In the genomic region with DNA sequence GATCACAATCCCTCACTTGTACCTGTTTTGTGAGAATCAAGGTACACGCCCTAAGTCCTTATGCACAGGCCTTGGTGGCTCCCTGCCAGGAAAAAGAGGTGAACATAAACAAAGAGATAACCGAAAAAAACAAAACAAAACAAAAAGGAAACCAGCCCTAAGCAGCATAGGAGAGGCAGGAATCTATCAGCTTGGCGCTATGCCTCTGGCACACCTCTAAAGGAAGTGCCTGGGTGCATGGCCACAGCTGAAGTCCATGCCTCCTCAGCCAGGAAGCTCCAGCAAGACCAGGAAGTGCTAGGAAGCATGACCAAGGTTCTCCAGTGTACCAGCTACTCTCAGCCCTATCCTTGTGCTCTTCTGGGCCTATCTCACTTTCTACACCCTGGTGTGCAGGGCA, we compare ENCODE assay signal across 20 mouse cellular contexts. TPM values are rescaled to one million over a fixed set of nuclear protein-coding genes. Genes with fewer than 3 reads are reported as not detected.
DNase-seq lines count a peak whose midpoint lies in the region; ATAC-seq lines count a peak whose summit lies in the region.
"Had no signal": no experiment of that assay in that cellular context is flagged by ENCODE, and none has a peak within 500 bp of the region (broad histone marks: within the 10 kb centered on the region; RNA-seq: fewer than 3 reads in every experiment).

No protein-coding gene starts in this region.

- intact Hi-C loops in heart, postnatal 36 days (cut with DNase I): no loop called here
- intact Hi-C loops in left cerebral cortex, postnatal 36 days (cut with DNase I): loop anchor here (10.0 kb wide), 1 partner anchor 134 kb away; no protein-coding TSS in a partner anchor

- peaks cover 10% of the 10 kb centered on the region for H3K4me1 ChIP-seq in heart, embryonic 16.5 days (ENCODE audit: control insufficient read depth, insufficient read depth, low read length)

- H3K36me3 ChIP-seq in heart, embryonic 16.5 days (ENCODE audit: control insufficient read depth, insufficient read depth): peaks cover 1% of the 10 kb centered on the region

- no peak for ATAC-seq in heart, embryonic 16.5 days (replicated peaks; ENCODE audit: extremely low read depth, insufficient read depth, low FRiP score)
- ATAC-seq: forebrain, embryonic 14.5 days; midbrain, embryonic 16.5 days had no signal

- no peak overlapping the region for H3K4me2 ChIP-seq in heart, embryonic 16.5 days (ENCODE audit: low read depth, low read length)
- H3K4me2 ChIP-seq: embryonic facial prominence, embryonic 15.5 days; heart, embryonic 13.5 days; hindbrain, embryonic 15.5 days; limb, embryonic 15.5 days; lung, embryonic 15.5 days; neural tube, embryonic 13.5 days had no signal

- H3K27ac ChIP-seq in heart, embryonic 16.5 days (ENCODE audit: low read length): peak overlapping the region; percentile 38; the same call in 1 of the 2 replicates
- H3K27ac ChIP-seq: embryonic facial prominence, embryonic 15.5 days; heart, embryonic 13.5 days; hindbrain, embryonic 15.5 days; limb, embryonic 15.5 days; lung, embryonic 15.5 days; neural tube, embryonic 13.5 days had no signal

- WGBS in heart, embryonic 16.5 days: 58% methylated on average over 3 of the region's 3 CpGs

- H3K9ac ChIP-seq in heart, embryonic 16.5 days (ENCODE audit: low read length): no peak overlapping the region
- H3K9ac ChIP-seq: embryonic facial prominence, embryonic 15.5 days; heart, embryonic 13.5 days; hindbrain, embryonic 15.5 days; limb, embryonic 15.5 days; lung, embryonic 15.5 days; neural tube, embryonic 13.5 days had no signal

- H3K9me3 ChIP-seq in heart, embryonic 16.5 days (replicated peaks; ENCODE audit: control insufficient read depth, low read length): no peaks in the 10 kb centered on the region
- H3K9me3 ChIP-seq: embryonic facial prominence, embryonic 15.5 days; G1E; heart, embryonic 13.5 days; hindbrain, embryonic 15.5 days; limb, embryonic 15.5 days; lung, embryonic 15.5 days; neural tube, embryonic 13.5 days had no signal

- no peak for DNase-seq in heart, postnatal 36 days
- DNase-seq in urinary bladder, postnatal 14 days (ENCODE audit: low spot score): peak; percentile 25
- DNase-seq in urinary bladder, postnatal 36 days (ENCODE audit: low spot score in 2 of 2): no peak
- peak; percentile 37 for DNase-seq in lung, postnatal 10 days
- DNase-seq in thymus, postnatal 0 days (ENCODE audit: low spot score): no peak
- DNase-seq in left cerebral cortex, postnatal 36 days (ENCODE audit: low spot score in 2 of 2): no peak
- DNase-seq: adrenal gland, postnatal 25 days; gastrocnemius, postnatal 10 days; retina, postnatal 1 day; thymus, postnatal 36 days had no signal

- H3K27me3 ChIP-seq in heart, embryonic 16.5 days (ENCODE audit: control insufficient read depth, insufficient read depth, low read length): no peaks in the 10 kb centered on the region
- H3K27me3 ChIP-seq: embryonic facial prominence, embryonic 15.5 days; heart, embryonic 13.5 days; hindbrain, embryonic 15.5 days; limb, embryonic 15.5 days; lung, embryonic 15.5 days; neural tube, embryonic 13.5 days had no signal

- no peak overlapping the region for H3K4me3 ChIP-seq in heart, embryonic 16.5 days (ENCODE audit: low read length)
- H3K4me3 ChIP-seq: embryonic facial prominence, embryonic 15.5 days; heart, embryonic 13.5 days; hindbrain, embryonic 15.5 days; limb, embryonic 15.5 days; lung, embryonic 15.5 days; neural tube, embryonic 13.5 days had no signal

RNA-seq across cellular contexts. Expression of gene Gal, which starts 34.9 kb away (rescaled TPM):
- polyA plus RNA-seq in heart, embryonic 16.5 days (2015; fragmentation: Nextera tagmentation; extraction: Ambion mirVana): 5.9 and 8.9 TPM in 2 replicates
- total RNA-seq in heart, postnatal 36 days (2021): not detected
- 7.2 and 7.4 TPM in 2 replicates for polyA plus RNA-seq in thymus, postnatal 0 days (2015; fragmentation: Nextera tagmentation; extraction: Ambion mirVana)
- under 1 TPM in 1 of 2 experiments, not detected in 1; 0.52 TPM for total RNA-seq in left cerebral cortex, postnatal 36 days (2021)
- total RNA-seq: G1E had no signal
- polyA plus RNA-seq: G1E had no signal

Comparison
In these comparisons a context has a peak if more than half of its experiments do, and no peak if none do; other contexts are left out.
1. DNase-seq: peak in urinary bladder, postnatal 14 days (single experiment) and lung, postnatal 10 days (single experiment); none in heart, postnatal 36 days (0 of 2), urinary bladder, postnatal 36 days (0 of 2), thymus, postnatal 0 days (single experiment) and left cerebral cortex, postnatal 36 days (0 of 2).